Mouse (Mus musculus): ENCODE measurements around the gene Olfr982. TPM values are rescaled to one million over a fixed set of nuclear protein-coding genes. Genes with fewer than 3 reads are reported as not detected.

Olfr982 gene
- total and polyA plus RNA-seq, 3 experiments = 0.09 TPM; not detected in 2

GRCm38 (mm10) chr9:40116645-40117286, 43.1 kb downstream of the Olfr982 start:
- Histone ChIP-seq H3K27me3 (replicated peaks) (no peaks in the 10 kb centered on the region), H3K27ac (ENCODE audit: insufficient read depth, low read depth) (no peak overlapping the region), H3K4me1 (ENCODE audit: control insufficient read depth in 1 of 2, insufficient read depth in 2 of 2) (peaks cover 3 to 8% of the 10 kb centered on the region in 2 experiments; a peak in 3 of 4 replicates), H3K9ac (ENCODE audit: insufficient read depth, low read depth) (no peak overlapping the region), H3K36me3 (replicated peaks in 1 of 2; ENCODE audit: control insufficient read depth in 1 of 2, insufficient read depth in 1 of 2, low read length in 1 of 2) (no peaks in the 10 kb centered on the region), H3K79me2 (replicated peaks; ENCODE audit: control insufficient read depth, extremely low read depth, insufficient read depth, poor library complexity, severe bottlenecking) (no peaks in the 10 kb centered on the region), H3K4me3 (replicated peaks in 1 of 3; ENCODE audit: low read depth in 2 of 3, low read length in 2 of 3, poor library complexity in 1 of 3) (no peak overlapping the region), H3K9me3 (replicated peaks; ENCODE audit: low read length) (no peaks in the 10 kb centered on the region), H3K4me2 (ENCODE audit: insufficient read depth, low read depth, poor library complexity, severe bottlenecking) (peak overlapping the region; percentile 8; the same call in 1 of the 2 replicates)
- dilution Hi-C loops (cut with MboI; ENCODE audit: extremely low pct_ligation_motif_present, extremely low pct_unique_long_range_greater_than_20kb, low sequenced_read_pairs) = no loop called here
- DNase-seq (ENCODE audit: extremely low read depth) = peak; percentile 27
- peak; percentile 73 for TF ChIP-seq ZNF384 (IDR thresholded peaks at IDR 0.05; ENCODE audit: low read depth, low read length)
- peak; percentile 41; the same call in 1 of the 2 replicates for TF ChIP-seq IRF4 (IDR thresholded peaks at IDR 0.05; ENCODE audit: low read depth, low read length)
- TF ChIP-seq UBTF (IDR thresholded peaks at IDR 0.05; ENCODE audit: low read depth, low read length) = no peak
- peak; percentile 55 for TF ChIP-seq EP300 (IDR thresholded peaks at IDR 0.05; ENCODE audit: low read length)
- no peak for TF ChIP-seq MAZ (IDR thresholded peaks at IDR 0.05; ENCODE audit: low read depth, low read length)
- 0 out of 2 replicates have a peak, but pooled peaks have one; percentile 20 for TF ChIP-seq ELF1 (IDR thresholded peaks at IDR 0.05; ENCODE audit: low read depth, low read length)
- peak; percentile 53 for TF ChIP-seq ETS1 (conservative IDR thresholded peaks at IDR 0.05; ENCODE audit: low read depth, low read length)
- TF ChIP-seq TCF12 (IDR thresholded peaks at IDR 0.05; ENCODE audit: low read depth, low read length) = 0 out of 2 replicates have a peak, but pooled peaks have one; percentile 36
- in situ Hi-C loops (cut with MboI; ENCODE audit: low pct_ligation_motif_present, low pct_unique_long_range_greater_than_20kb, low sequenced_read_pairs) = no loop called here

GRCm38 (mm10) chr9:40117287-40117659, 43.6 kb downstream of the Olfr982 start:
- TF ChIP-seq ELF1 (IDR thresholded peaks at IDR 0.05; ENCODE audit: low read depth, low read length) = no peak
- Histone ChIP-seq H3K4me3 (replicated peaks in 1 of 3; ENCODE audit: low read depth in 2 of 3, low read length in 2 of 3, poor library complexity in 1 of 3) (no peak overlapping the region), H3K4me1 (ENCODE audit: control insufficient read depth in 1 of 2, insufficient read depth in 2 of 2) (peaks cover 3 to 8% of the 10 kb centered on the region in 2 experiments; a peak in 3 of 4 replicates), H3K4me2 (ENCODE audit: insufficient read depth, low read depth, poor library complexity, severe bottlenecking) (peak overlapping the region; percentile 8; the same call in 1 of the 2 replicates), H3K27me3 (replicated peaks) (no peaks in the 10 kb centered on the region), H3K9ac (ENCODE audit: insufficient read depth, low read depth) (no peak overlapping the region), H3K36me3 (replicated peaks in 1 of 2; ENCODE audit: control insufficient read depth in 1 of 2, insufficient read depth in 1 of 2, low read length in 1 of 2) (no peaks in the 10 kb centered on the region), H3K27ac (ENCODE audit: insufficient read depth, low read depth) (no peak overlapping the region), H3K79me2 (replicated peaks; ENCODE audit: control insufficient read depth, extremely low read depth, insufficient read depth, poor library complexity, severe bottlenecking) (no peaks in the 10 kb centered on the region), H3K9me3 (replicated peaks; ENCODE audit: low read length) (no peaks in the 10 kb centered on the region)
- in situ Hi-C loops (cut with MboI; ENCODE audit: low pct_ligation_motif_present, low pct_unique_long_range_greater_than_20kb, low sequenced_read_pairs) (no loop called here), dilution Hi-C loops (cut with MboI; ENCODE audit: extremely low pct_ligation_motif_present, extremely low pct_unique_long_range_greater_than_20kb, low sequenced_read_pairs) (no loop called here)
- no peak for DNase-seq (ENCODE audit: extremely low read depth)

Other genes with a start within 250 kb of the Olfr982 start
- not detected in 2 replicates for gene Olfr971, start 237.0 kb upstream of the Olfr982 start, total RNA-seq (2012; rRNA removed)
- gene Olfr971, start 237.0 kb upstream of the Olfr982 start, total RNA-seq (2014; rRNA removed) = not detected in 2 replicates
- not detected in 2 replicates for gene Olfr971, start 237.0 kb upstream of the Olfr982 start, polyA plus RNA-seq (2012; ENCODE audit: insufficient read length, low read depth)
- not detected in 2 replicates for gene Olfr972, start 207.4 kb upstream of the Olfr982 start, total RNA-seq (2012; rRNA removed)
- not detected in 2 replicates for gene Olfr972, start 207.4 kb upstream of the Olfr982 start, total RNA-seq (2014; rRNA removed)
- gene Olfr972, start 207.4 kb upstream of the Olfr982 start, polyA plus RNA-seq (2012; ENCODE audit: insufficient read length, low read depth) = not detected in 2 replicates
- gene Olfr229, start 166.5 kb upstream of the Olfr982 start, total RNA-seq (2012; rRNA removed) = not detected in 2 replicates
- not detected in 2 replicates for gene Olfr229, start 166.5 kb upstream of the Olfr982 start, total RNA-seq (2014; rRNA removed)
- gene Olfr229, start 166.5 kb upstream of the Olfr982 start, polyA plus RNA-seq (2012; ENCODE audit: insufficient read length, low read depth) = not detected in 2 replicates
- gene Olfr974, start 136.3 kb upstream of the Olfr982 start, total RNA-seq (2012; rRNA removed) = not detected in 2 replicates
- not detected in 2 replicates for gene Olfr974, start 136.3 kb upstream of the Olfr982 start, total RNA-seq (2014; rRNA removed)
- gene Olfr974, start 136.3 kb upstream of the Olfr982 start, polyA plus RNA-seq (2012; ENCODE audit: insufficient read length, low read depth) = not detected in 2 replicates
- gene Olfr975, start 121.8 kb upstream of the Olfr982 start, total RNA-seq (2012; rRNA removed) = not detected in 2 replicates
- gene Olfr975, start 121.8 kb upstream of the Olfr982 start, total RNA-seq (2014; rRNA removed) = not detected in 2 replicates
- not detected in 2 replicates for gene Olfr975, start 121.8 kb upstream of the Olfr982 start, polyA plus RNA-seq (2012; ENCODE audit: insufficient read length, low read depth)
- not detected in 2 replicates for gene Olfr976, start 112.7 kb upstream of the Olfr982 start, total RNA-seq (2012; rRNA removed)
- gene Olfr976, start 112.7 kb upstream of the Olfr982 start, total RNA-seq (2014; rRNA removed) = not detected in 2 replicates
- gene Olfr976, start 112.7 kb upstream of the Olfr982 start, polyA plus RNA-seq (2012; ENCODE audit: insufficient read length, low read depth) = not detected in 2 replicates
- not detected in 2 replicates for gene Olfr978, start 81.7 kb upstream of the Olfr982 start, total RNA-seq (2012; rRNA removed)
- not detected in 2 replicates for gene Olfr978, start 81.7 kb upstream of the Olfr982 start, total RNA-seq (2014; rRNA removed)
- not detected in 2 replicates for gene Olfr978, start 81.7 kb upstream of the Olfr982 start, polyA plus RNA-seq (2012; ENCODE audit: insufficient read length, low read depth)
- not detected in 2 replicates for gene Olfr979, start 70.4 kb upstream of the Olfr982 start, total RNA-seq (2012; rRNA removed)
- not detected in 2 replicates for gene Olfr979, start 70.4 kb upstream of the Olfr982 start, total RNA-seq (2014; rRNA removed)
- gene Olfr979, start 70.4 kb upstream of the Olfr982 start, polyA plus RNA-seq (2012; ENCODE audit: insufficient read length, low read depth) = not detected in 2 replicates
- not detected in 2 replicates for gene Olfr980, start 64.2 kb upstream of the Olfr982 start, total RNA-seq (2012; rRNA removed)
- not detected in 2 replicates for gene Olfr980, start 64.2 kb upstream of the Olfr982 start, total RNA-seq (2014; rRNA removed)
- gene Olfr980, start 64.2 kb upstream of the Olfr982 start, polyA plus RNA-seq (2012; ENCODE audit: insufficient read length, low read depth) = not detected in 2 replicates
- not detected in 2 replicates for gene Olfr981, start 52.4 kb upstream of the Olfr982 start, total RNA-seq (2012; rRNA removed)
- gene Olfr981, start 52.4 kb upstream of the Olfr982 start, total RNA-seq (2014; rRNA removed) = not detected in 2 replicates
- gene Olfr981, start 52.4 kb upstream of the Olfr982 start, polyA plus RNA-seq (2012; ENCODE audit: insufficient read length, low read depth) = not detected in 2 replicates
- gene Olfr983, start 19.8 kb downstream of the Olfr982 start, total RNA-seq (2012; rRNA removed) = not detected in 2 replicates
- gene Olfr983, start 19.8 kb downstream of the Olfr982 start, total RNA-seq (2014; rRNA removed) = not detected in 2 replicates
- gene Olfr983, start 19.8 kb downstream of the Olfr982 start, polyA plus RNA-seq (2012; ENCODE audit: insufficient read length, low read depth) = not detected in 2 replicates
- gene Olfr984, start 40.4 kb downstream of the Olfr982 start, total RNA-seq (2012; rRNA removed) = not detected in 2 replicates
- gene Olfr984, start 40.4 kb downstream of the Olfr982 start, total RNA-seq (2014; rRNA removed) = not detected in 2 replicates
- gene Olfr984, start 40.4 kb downstream of the Olfr982 start, polyA plus RNA-seq (2012; ENCODE audit: insufficient read length, low read depth) = not detected in 2 replicates
- gene Olfr985, start 56.4 kb downstream of the Olfr982 start, total RNA-seq (2012; rRNA removed) = not detected in 2 replicates
- not detected in 2 replicates for gene Olfr985, start 56.4 kb downstream of the Olfr982 start, total RNA-seq (2014; rRNA removed)
- not detected in 2 replicates for gene Olfr985, start 56.4 kb downstream of the Olfr982 start, polyA plus RNA-seq (2012; ENCODE audit: insufficient read length, low read depth)
- not detected in 2 replicates for gene Tmem225, start 74.3 kb downstream of the Olfr982 start, total RNA-seq (2012; rRNA removed)
- gene Tmem225, start 74.3 kb downstream of the Olfr982 start, total RNA-seq (2014; rRNA removed) = not detected in 2 replicates
- gene Tmem225, start 74.3 kb downstream of the Olfr982 start, polyA plus RNA-seq (2012; ENCODE audit: insufficient read length, low read depth) = not detected in 2 replicates
- 0.04 and 0.08 TPM in 2 replicates for gene Olfr986, start 107.1 kb downstream of the Olfr982 start, total RNA-seq (2012; rRNA removed)
- gene Olfr986, start 107.1 kb downstream of the Olfr982 start, total RNA-seq (2014; rRNA removed) = not detected in 2 replicates
- gene Olfr986, start 107.1 kb downstream of the Olfr982 start, polyA plus RNA-seq (2012; ENCODE audit: insufficient read length, low read depth) = 0.08 TPM in 1 of 2 replicates, not detected in the other
- gene Zfp202, start 118.5 kb downstream of the Olfr982 start, total RNA-seq (2012; rRNA removed) = 3.7 and 3.9 TPM in 2 replicates
- 3.9 and 4.2 TPM in 2 replicates for gene Zfp202, start 118.5 kb downstream of the Olfr982 start, total RNA-seq (2014; rRNA removed)
- 3.5 and 4.2 TPM in 2 replicates for gene Zfp202, start 118.5 kb downstream of the Olfr982 start, polyA plus RNA-seq (2012; ENCODE audit: insufficient read length, low read depth)
- 0.34 and 0.50 TPM in 2 replicates for gene Scn3b, start 195.4 kb downstream of the Olfr982 start, total RNA-seq (2012; rRNA removed)
- gene Scn3b, start 195.4 kb downstream of the Olfr982 start, total RNA-seq (2014; rRNA removed) = 0.07 and 0.08 TPM in 2 replicates
- gene Scn3b, start 195.4 kb downstream of the Olfr982 start, polyA plus RNA-seq (2012; ENCODE audit: insufficient read length, low read depth) = not detected in 2 replicates